In the genomic region with DNA sequence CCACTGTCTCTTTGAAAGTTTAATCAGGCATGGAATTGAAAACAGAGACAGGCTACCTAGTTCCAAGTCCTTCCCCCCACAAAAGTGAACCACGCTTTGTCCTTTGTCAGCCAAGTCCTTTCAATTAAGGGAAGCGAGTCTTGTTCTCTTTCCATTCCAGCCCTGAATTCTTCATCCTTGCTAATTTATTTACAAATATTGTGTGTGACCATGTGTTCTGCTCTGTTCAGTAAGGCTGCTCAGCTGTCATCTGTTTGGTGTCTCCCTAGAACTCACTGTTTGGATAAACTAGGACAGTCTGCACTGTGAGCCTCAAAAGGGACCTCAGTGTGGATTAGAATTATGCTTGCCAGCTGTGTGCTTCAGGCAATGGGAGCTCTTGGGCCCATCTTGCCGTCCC, we compare ENCODE assay signal across 12 mouse cellular contexts.
DNase-seq lines count a peak whose midpoint lies in the region; ATAC-seq lines count a peak whose summit lies in the region.
"Had no signal": no experiment of that assay in that cellular context is flagged by ENCODE, and none has a peak within 500 bp of the region (broad histone marks: within the 10 kb centered on the region; RNA-seq: fewer than 3 reads in every experiment).

No protein-coding gene starts in this region.

- H3K9ac ChIP-seq in embryonic facial prominence, embryonic 11.5 days (replicated peaks; ENCODE audit: low read length): no peak overlapping the region
- H3K9ac ChIP-seq in forebrain, embryonic 13.5 days: no peak overlapping the region
- H3K9ac ChIP-seq: embryonic facial prominence, embryonic 13.5 days; liver, embryonic 15.5 days had no signal

- H3K27me3 ChIP-seq in embryonic facial prominence, embryonic 11.5 days (ENCODE audit: control insufficient read depth, insufficient read depth, low read length): no peaks in the 10 kb centered on the region
- no peaks in the 10 kb centered on the region for H3K27me3 ChIP-seq in embryonic facial prominence, embryonic 10.5 days (replicated peaks; ENCODE audit: low read depth, poor library complexity, severe bottlenecking)
- H3K27me3 ChIP-seq in forebrain, embryonic 13.5 days: no peaks in the 10 kb centered on the region
- peaks cover 14% of the 10 kb centered on the region; the same call in 1 of the 2 replicates for H3K27me3 ChIP-seq in midbrain, embryonic 10.5 days (ENCODE audit: low read depth, poor library complexity, severe bottlenecking)
- H3K27me3 ChIP-seq: embryonic facial prominence, embryonic 13.5 days; liver, embryonic 15.5 days had no signal

- no peaks in the 10 kb centered on the region for H3K9me3 ChIP-seq in embryonic facial prominence, embryonic 11.5 days (replicated peaks; ENCODE audit: control insufficient read depth, low read length)
- no peaks in the 10 kb centered on the region for H3K9me3 ChIP-seq in embryonic facial prominence, embryonic 10.5 days
- H3K9me3 ChIP-seq in forebrain, embryonic 13.5 days (replicated peaks): no peaks in the 10 kb centered on the region
- H3K9me3 ChIP-seq in midbrain, embryonic 10.5 days (replicated peaks): no peaks in the 10 kb centered on the region
- H3K9me3 ChIP-seq: embryonic facial prominence, embryonic 13.5 days; liver, embryonic 15.5 days had no signal

- H3K36me3 ChIP-seq in embryonic facial prominence, embryonic 11.5 days (replicated peaks; ENCODE audit: control insufficient read depth, insufficient read depth, low read depth, low read length): no peaks in the 10 kb centered on the region
- no peaks in the 10 kb centered on the region for H3K36me3 ChIP-seq in embryonic facial prominence, embryonic 10.5 days (replicated peaks)
- H3K36me3 ChIP-seq in forebrain, embryonic 13.5 days (ENCODE audit: poor library complexity, severe bottlenecking): no peaks in the 10 kb centered on the region
- no peaks in the 10 kb centered on the region for H3K36me3 ChIP-seq in midbrain, embryonic 10.5 days
- H3K36me3 ChIP-seq: embryonic facial prominence, embryonic 13.5 days; liver, embryonic 15.5 days had no signal

- 35% methylated on average over 3 of the region's 3 CpGs for WGBS in embryonic facial prominence, embryonic 11.5 days
- WGBS in embryonic facial prominence, embryonic 10.5 days: 28% methylated on average over 3 of the region's 3 CpGs
- 9% methylated on average over 3 of the region's 3 CpGs for WGBS in forebrain, embryonic 13.5 days
- 14% methylated on average over 3 of the region's 3 CpGs for WGBS in midbrain, embryonic 10.5 days

- H3K27ac ChIP-seq in embryonic facial prominence, embryonic 11.5 days (replicated peaks; ENCODE audit: low read depth, low read length): no peak overlapping the region
- no peak overlapping the region for H3K27ac ChIP-seq in embryonic facial prominence, embryonic 10.5 days (replicated peaks)
- H3K27ac ChIP-seq in forebrain, embryonic 13.5 days: 0 out of 2 replicates have a peak overlapping the region, but pooled peaks have one; percentile 10
- peak overlapping the region; percentile 80 for H3K27ac ChIP-seq in midbrain, embryonic 10.5 days (replicated peaks)
- H3K27ac ChIP-seq: embryonic facial prominence, embryonic 13.5 days; liver, embryonic 15.5 days had no signal

- no peak for ATAC-seq in embryonic facial prominence, embryonic 11.5 days (replicated peaks; ENCODE audit: insufficient number of reproducible peaks, low FRiP score, low TSS enrichment, low read depth)
- ATAC-seq in forebrain, embryonic 13.5 days: peak; percentile 78
- no peak for ATAC-seq in megakaryocyte-erythroid progenitor cell, adult 5-6 weeks (replicated peaks; ENCODE audit: low FRiP score, low TSS enrichment, poor library complexity, severe bottlenecking)
- ATAC-seq: inflammation-experienced regulatory T-cells, adult 6 months had no signal

- no peaks in the 10 kb centered on the region; the same call in 1 of the 2 replicates for H3K4me1 ChIP-seq in embryonic facial prominence, embryonic 11.5 days (ENCODE audit: control insufficient read depth, insufficient read depth, low read length)
- peaks cover 21% of the 10 kb centered on the region for H3K4me1 ChIP-seq in embryonic facial prominence, embryonic 10.5 days
- peaks cover 28% of the 10 kb centered on the region for H3K4me1 ChIP-seq in forebrain, embryonic 13.5 days
- H3K4me1 ChIP-seq in midbrain, embryonic 10.5 days: peaks cover 43% of the 10 kb centered on the region
- H3K4me1 ChIP-seq: liver, embryonic 15.5 days had no signal

- peak; percentile 39 for DNase-seq in embryonic facial prominence, embryonic 11.5 days (ENCODE audit: low spot score)
- no peak for DNase-seq in embryonic facial prominence, embryonic 10.5 days (ENCODE audit: low spot score)
- DNase-seq in Muller cell, postnatal 12 days (ENCODE audit: inconsistent ontology term): peak; percentile 94
- DNase-seq in midbrain, embryonic 10.5 days (ENCODE audit: low spot score): peak; percentile 27
- no peak for DNase-seq in thymus, postnatal 14 days
- DNase-seq in kidney, adult 11 months: no peak
- DNase-seq: B cell, adult 2 months had no signal

- no peak overlapping the region for H3K4me2 ChIP-seq in embryonic facial prominence, embryonic 11.5 days (ENCODE audit: low read depth, low read length)
- no peak overlapping the region for H3K4me2 ChIP-seq in forebrain, embryonic 13.5 days
- H3K4me2 ChIP-seq: embryonic facial prominence, embryonic 13.5 days; liver, embryonic 15.5 days had no signal

- H3K4me3 ChIP-seq in embryonic facial prominence, embryonic 11.5 days (ENCODE audit: low read depth, low read length): no peak overlapping the region
- no peak overlapping the region for H3K4me3 ChIP-seq in embryonic facial prominence, embryonic 10.5 days
- no peak overlapping the region for H3K4me3 ChIP-seq in forebrain, embryonic 13.5 days
- no peak overlapping the region for H3K4me3 ChIP-seq in midbrain, embryonic 10.5 days
- H3K4me3 ChIP-seq: embryonic facial prominence, embryonic 13.5 days; liver, embryonic 15.5 days had no signal

Comparison
In these comparisons a context has a peak if more than half of its experiments do, and no peak if none do; other contexts are left out.
1. DNase-seq: peak in embryonic facial prominence, embryonic 11.5 days (single experiment), Muller cell, postnatal 12 days (single experiment) and midbrain, embryonic 10.5 days (single experiment); none in embryonic facial prominence, embryonic 10.5 days (single experiment), thymus, postnatal 14 days (single experiment) and kidney, adult 11 months (single experiment).
2. H3K27ac ChIP-seq: peak in forebrain, embryonic 13.5 days (single experiment) and midbrain, embryonic 10.5 days (single experiment); none in embryonic facial prominence, embryonic 11.5 days (single experiment) and embryonic facial prominence, embryonic 10.5 days (single experiment).